Mouse (Mus musculus) forebrain, embryonic 11.5 days (tissue): ENCODE results near the gene Prr22. TPM values are rescaled to one million over a fixed set of nuclear protein-coding genes. Genes with fewer than 3 reads are reported as not detected.

Experiments
- ATAC-seq: fragments of 200-750 bp; cut with Nextera tagmentation; replicated peaks from 2 replicates; pipeline ENCODE4 v1.8.0; 2017; ENCODE audit warnings: moderate TSS enrichment; ENCODE audit not compliant: low FRiP score
- DNase-seq: peaks from one replicate; pipeline ENCODE4 v3.0.0-alpha.2; 2017; ENCODE audit warnings: low spot score
- H3K27ac ChIP-seq: fragments of 300-500 bp; sonication (generic); 2 replicates; pipeline ENCODE4 v1.5.1; 2014; ENCODE audit warnings: low read depth, low read length
- H3K27me3 ChIP-seq: fragments of 300-500 bp; sonication (generic); 2 replicates; pipeline ENCODE4 v1.6.1; 2014; ENCODE audit warnings: mild to moderate bottlenecking, low read length, mixed read lengths; ENCODE audit not compliant: control insufficient read depth, insufficient read depth
- H3K36me3 ChIP-seq: fragments of 300-500 bp; sonication (generic); 2 replicates; pipeline ENCODE4 v1.6.1; 2014; ENCODE audit warnings: mild to moderate bottlenecking, low read length, moderate library complexity, mixed read lengths; ENCODE audit not compliant: control insufficient read depth, insufficient read depth
- H3K4me1 ChIP-seq: fragments of 300-500 bp; sonication (generic); replicated peaks from 2 replicates; pipeline ENCODE4 v1.6.1; 2014; ENCODE audit warnings: low read length, mixed read lengths; ENCODE audit not compliant: control insufficient read depth, insufficient read depth
- H3K4me2 ChIP-seq: fragments of 300-500 bp; sonication (generic); 2 replicates; pipeline ENCODE4 v1.6.1; 2014; ENCODE audit warnings: low read depth, mild to moderate bottlenecking, low read length, moderate library complexity, mixed read lengths; ENCODE audit not compliant: severe bottlenecking
- H3K4me3 ChIP-seq: fragments of 300-500 bp; sonication (generic); 2 replicates; pipeline ENCODE4 v1.5.1; 2014; ENCODE audit warnings: low read depth, low read length
- H3K9ac ChIP-seq: fragments of 300-500 bp; sonication (generic); 2 replicates; pipeline ENCODE4 v1.6.1; 2014; ENCODE audit warnings: low read length
- H3K9me3 ChIP-seq: fragments of 300-500 bp; sonication (generic); 2 replicates; pipeline ENCODE4 v1.6.1; 2016; ENCODE audit warnings: low read length, mixed read lengths; ENCODE audit not compliant: control insufficient read depth
- WGBS: fragments of 180-500 bp; shearing (Covaris S2); extraction: QIAGEN DNeasy Blood & Tissue Kit; methylation state at CpG from one replicate; pipeline ENCODE4 v1.1.7; 2014; 5-methylcytosine and 5-hydroxymethylcytosine counted together
- polyA plus RNA-seq: library from polyadenylated mRNA; unstranded; fragments of >200 nt; fragmentation: Nextera tagmentation; extraction: Ambion mirVana; gene quantifications from 2 replicates; pipeline ENCODE4 v1.2.1, GENCODE M21; 2014

The Prr22 gene
- polyA plus RNA-seq, 1 experiment from 2014 or later: 1.3 TPM

DNA sequence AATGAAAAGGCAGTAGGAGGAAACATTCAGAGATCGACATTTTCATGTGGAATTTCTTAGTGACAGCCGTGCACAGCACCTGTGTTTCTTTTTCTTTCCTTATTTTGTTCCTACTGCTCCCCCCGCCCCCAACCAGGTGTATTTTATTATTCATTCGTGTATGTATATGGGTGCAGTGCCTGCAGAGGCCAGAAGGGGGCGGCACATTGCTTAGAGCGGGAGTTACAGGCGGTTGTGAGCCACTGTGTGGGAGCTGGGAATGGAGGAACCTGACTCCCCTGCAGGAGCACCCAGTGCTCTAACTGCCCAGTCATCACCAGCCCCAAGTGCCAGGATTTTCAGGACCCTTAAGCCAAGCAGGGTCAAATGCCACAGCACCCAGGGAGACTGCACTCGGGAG, 33.5 kb upstream of the Prr22 start:
- ATAC-seq (no peak), DNase-seq (no peak)
- H3K36me3 ChIP-seq: no peaks in the 10 kb centered on the region
- no peak overlapping the region for H3K9ac ChIP-seq
- 54% methylated on average over 8 of the region's 8 CpGs for WGBS
- H3K4me3 ChIP-seq: no peak overlapping the region
- no peaks in the 10 kb centered on the region for H3K9me3 ChIP-seq
- no peaks in the 10 kb centered on the region for H3K27me3 ChIP-seq
- no peaks in the 10 kb centered on the region for H3K4me1 ChIP-seq
- no peak overlapping the region for H3K4me2 ChIP-seq
- H3K27ac ChIP-seq: no peak overlapping the region

DNA sequence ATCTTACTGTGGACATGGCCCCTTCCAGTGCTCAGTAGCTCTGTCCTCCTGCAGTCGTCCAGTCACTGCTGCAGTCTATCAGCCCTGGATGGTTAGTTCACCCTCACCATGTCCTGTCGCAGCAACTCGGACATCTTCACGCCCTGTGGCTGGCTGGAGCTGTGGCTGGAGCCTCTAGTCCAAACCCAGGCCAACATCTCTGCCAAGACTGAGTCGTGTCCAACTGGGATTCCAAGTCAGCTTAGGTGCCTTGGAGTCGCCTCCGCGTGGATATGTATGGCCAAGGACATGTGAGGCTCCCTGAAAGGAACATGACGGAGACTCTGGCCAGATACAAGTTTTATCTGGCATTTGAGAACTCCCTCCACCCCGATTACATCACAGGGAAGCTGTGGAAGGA, 31.8 kb upstream of the Prr22 start:
- no peak overlapping the region for H3K4me2 ChIP-seq
- 80% methylated on average over 10 of the region's 10 CpGs for WGBS
- no peaks in the 10 kb centered on the region for H3K9me3 ChIP-seq
- H3K27ac ChIP-seq: no peak overlapping the region
- DNase-seq: no peak
- no peaks in the 10 kb centered on the region for H3K27me3 ChIP-seq
- H3K4me3 ChIP-seq: no peak overlapping the region
- H3K9ac ChIP-seq: no peak overlapping the region
- H3K4me1 ChIP-seq: no peaks in the 10 kb centered on the region
- H3K36me3 ChIP-seq: no peaks in the 10 kb centered on the region
- ATAC-seq: no peak

DNA sequence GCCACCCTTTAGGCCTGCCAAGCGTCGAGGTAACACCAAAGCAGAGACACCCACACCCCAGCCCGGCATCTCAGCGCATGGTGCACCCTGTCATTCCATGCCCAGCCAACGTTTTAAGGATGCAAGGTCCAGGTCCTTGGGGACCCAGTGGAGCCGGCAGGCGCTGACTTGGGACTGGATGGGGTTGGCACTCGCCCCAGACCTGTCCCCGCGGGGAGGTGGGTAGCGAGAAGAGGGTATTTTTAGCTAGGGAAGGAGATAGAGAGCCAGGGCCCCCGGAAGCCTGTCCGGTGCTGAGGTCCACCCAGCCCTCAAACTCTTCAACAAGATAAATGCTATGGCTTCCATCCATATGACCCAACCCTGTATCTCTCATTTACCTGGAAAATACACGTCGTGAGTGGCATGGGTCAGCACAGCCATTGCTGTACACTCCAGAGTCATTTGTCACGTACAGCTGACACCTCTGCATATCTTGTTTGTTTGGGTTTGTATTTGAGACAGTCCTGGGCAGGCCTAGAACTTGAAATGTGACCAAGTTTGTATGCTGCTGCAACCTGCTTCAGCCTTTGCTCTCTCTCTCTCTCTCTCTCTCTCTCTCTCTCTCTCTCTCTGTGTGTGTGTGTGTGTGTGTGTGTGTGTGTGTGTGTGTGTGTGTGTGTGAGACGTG, 29.8 kb upstream of the Prr22 start:
- no peak for ATAC-seq
- Histone ChIP-seq H3K4me1 (no peaks in the 10 kb centered on the region), H3K36me3 (no peaks in the 10 kb centered on the region)

DNA sequence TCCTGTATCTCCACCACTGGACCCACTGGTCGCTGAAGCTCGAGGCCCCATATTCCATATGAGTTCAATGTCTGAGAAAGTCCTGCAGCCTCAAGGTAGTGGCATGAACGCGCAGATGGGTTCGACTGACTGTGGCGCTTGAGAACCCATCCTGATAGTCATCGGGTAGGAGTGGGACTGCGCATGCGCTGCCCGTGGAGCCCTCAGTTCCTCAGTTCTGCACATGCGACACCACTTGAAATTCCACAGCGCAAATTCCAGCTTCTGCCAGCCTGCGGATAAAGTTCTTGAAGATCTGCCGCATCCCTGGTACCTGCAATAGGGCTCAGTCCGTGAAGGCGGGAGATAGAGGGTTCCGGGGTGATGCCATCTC, 29.3 kb upstream of the Prr22 start:
- 81% methylated on average over 17 of the region's 17 CpGs for WGBS
- no peak overlapping the region for H3K4me2 ChIP-seq
- no peaks in the 10 kb centered on the region for H3K27me3 ChIP-seq
- no peaks in the 10 kb centered on the region for H3K36me3 ChIP-seq
- no peak overlapping the region for H3K4me3 ChIP-seq
- no peak overlapping the region for H3K27ac ChIP-seq
- H3K9me3 ChIP-seq: no peaks in the 10 kb centered on the region
- no peaks in the 10 kb centered on the region for H3K4me1 ChIP-seq
- ATAC-seq (no peak), DNase-seq (no peak)
- H3K9ac ChIP-seq: no peak overlapping the region

More for the DNA sequence above, 29.8 kb upstream of the Prr22 start:
- WGBS: 86% methylated on average over 17 of the region's 17 CpGs
- DNase-seq: no peak
- no peaks in the 10 kb centered on the region for H3K9me3 ChIP-seq
- H3K4me2 ChIP-seq: no peak overlapping the region
- no peaks in the 10 kb centered on the region for H3K27me3 ChIP-seq
- no peak overlapping the region for H3K4me3 ChIP-seq
- no peak overlapping the region for H3K27ac ChIP-seq
- H3K9ac ChIP-seq: no peak overlapping the region

DNA sequence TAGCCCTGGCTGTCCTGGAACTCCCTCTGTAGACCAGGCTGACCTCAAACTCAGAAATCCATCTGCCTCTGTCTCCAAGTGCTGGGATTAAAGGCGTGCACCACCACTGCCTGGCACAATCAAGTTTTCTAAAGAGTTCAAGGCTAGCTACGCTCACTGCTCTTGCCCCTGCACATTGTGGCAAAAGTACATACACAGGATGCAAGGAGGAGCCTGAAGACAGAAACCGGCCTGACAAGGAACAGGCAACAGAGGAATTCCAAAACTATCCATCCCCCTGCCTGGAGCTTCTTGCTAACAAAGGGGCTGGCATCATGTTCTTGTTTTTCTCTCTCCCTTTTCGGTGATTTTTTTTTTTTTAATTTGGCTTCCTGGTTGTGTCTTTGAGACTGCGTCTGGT, 25.9 kb upstream of the Prr22 start:
- Histone ChIP-seq H3K4me3 (no peak overlapping the region), H3K9ac (no peak overlapping the region), H3K4me2 (no peak overlapping the region), H3K36me3 (no peaks in the 10 kb centered on the region), H3K27me3 (no peaks in the 10 kb centered on the region), H3K4me1 (no peaks in the 10 kb centered on the region), H3K9me3 (no peaks in the 10 kb centered on the region), H3K27ac (no peak overlapping the region)
- no peak for DNase-seq
- ATAC-seq: no peak
- WGBS: 70% methylated on average over 5 of the region's 5 CpGs

DNA sequence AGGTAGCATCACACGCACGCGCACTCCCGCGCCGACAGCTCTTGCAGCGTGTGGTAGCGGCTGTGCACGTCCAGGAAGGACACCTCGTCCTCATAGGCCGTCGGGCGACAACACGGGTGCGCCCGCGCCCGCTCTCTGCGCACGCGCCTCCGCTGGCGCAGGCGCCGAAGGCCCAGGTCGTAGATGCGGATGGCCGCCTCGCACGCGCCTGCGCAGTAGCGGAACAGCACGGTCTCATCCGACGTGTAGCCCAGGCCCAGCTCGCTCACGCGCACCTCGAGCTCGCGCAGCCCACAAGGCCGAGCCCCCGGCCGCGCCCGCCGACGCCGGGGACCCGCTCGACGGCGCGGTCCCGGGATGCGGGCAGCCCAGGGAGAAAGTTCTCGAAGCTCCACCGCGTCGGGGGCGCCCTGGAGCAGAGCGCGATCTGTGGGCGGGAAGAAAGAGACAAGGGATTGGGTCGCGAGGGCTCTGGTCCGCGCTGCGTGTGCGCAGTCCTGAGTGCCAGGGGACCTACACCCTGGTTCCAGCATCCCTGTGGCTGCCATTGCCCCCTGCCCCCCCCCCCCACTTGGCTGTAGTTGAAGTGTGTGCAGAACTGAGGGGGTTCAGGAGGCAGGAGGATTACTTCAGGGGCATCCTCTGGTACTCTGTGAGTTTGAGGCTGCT, 18.5 kb upstream of the Prr22 start:
- peak; percentile 81 for DNase-seq
- ATAC-seq: peak; percentile 71
- peaks cover 56% of the 10 kb centered on the region for H3K27me3 ChIP-seq
- peak overlapping the region; percentile 32 for H3K9ac ChIP-seq
- H3K4me2 ChIP-seq: peak overlapping the region; percentile 41; the same call in 1 of the 2 replicates
- no peak overlapping the region for H3K27ac ChIP-seq
- 25% methylated on average over 71 of the region's 71 CpGs for WGBS
- 0 out of 2 replicates have a peak, but pooled peaks cover 3% of the 10 kb centered on the region for H3K4me1 ChIP-seq
- H3K4me3 ChIP-seq: peak overlapping the region; percentile 16; the same call in 1 of the 2 replicates
- no peaks in the 10 kb centered on the region for H3K9me3 ChIP-seq
- H3K36me3 ChIP-seq: no peaks in the 10 kb centered on the region

DNA sequence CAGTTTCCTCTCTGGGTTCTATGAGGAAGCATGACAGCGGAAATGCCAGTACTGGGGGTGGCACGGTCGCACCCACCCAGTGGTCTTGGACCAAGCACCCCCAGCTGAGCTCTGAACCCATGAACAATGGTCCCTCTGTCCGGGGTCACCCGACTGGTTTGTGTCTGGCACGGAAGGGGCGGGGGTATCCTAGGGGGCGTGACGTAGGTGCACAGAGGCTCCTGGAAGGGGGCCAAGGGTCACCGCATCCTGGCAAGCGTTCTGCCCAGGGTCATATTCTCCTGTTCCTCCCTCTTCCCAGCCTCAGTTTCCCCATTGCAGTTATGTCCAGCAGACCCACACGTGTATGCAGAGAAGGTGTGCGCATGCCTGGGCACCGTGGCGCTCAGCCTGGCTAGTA, 16.6 kb upstream of the Prr22 start:
- Histone ChIP-seq H3K36me3 (no peaks in the 10 kb centered on the region), H3K4me1 (peaks cover 7% of the 10 kb centered on the region; the same call in 1 of the 2 replicates), H3K9ac (no peak overlapping the region), H3K27me3 (peaks cover 69% of the 10 kb centered on the region), H3K4me3 (no peak overlapping the region), H3K9me3 (no peaks in the 10 kb centered on the region), H3K4me2 (no peak overlapping the region), H3K27ac (no peak overlapping the region)
- DNase-seq: no peak
- no peak for ATAC-seq
- WGBS: 21% methylated on average over 15 of the region's 15 CpGs

DNA sequence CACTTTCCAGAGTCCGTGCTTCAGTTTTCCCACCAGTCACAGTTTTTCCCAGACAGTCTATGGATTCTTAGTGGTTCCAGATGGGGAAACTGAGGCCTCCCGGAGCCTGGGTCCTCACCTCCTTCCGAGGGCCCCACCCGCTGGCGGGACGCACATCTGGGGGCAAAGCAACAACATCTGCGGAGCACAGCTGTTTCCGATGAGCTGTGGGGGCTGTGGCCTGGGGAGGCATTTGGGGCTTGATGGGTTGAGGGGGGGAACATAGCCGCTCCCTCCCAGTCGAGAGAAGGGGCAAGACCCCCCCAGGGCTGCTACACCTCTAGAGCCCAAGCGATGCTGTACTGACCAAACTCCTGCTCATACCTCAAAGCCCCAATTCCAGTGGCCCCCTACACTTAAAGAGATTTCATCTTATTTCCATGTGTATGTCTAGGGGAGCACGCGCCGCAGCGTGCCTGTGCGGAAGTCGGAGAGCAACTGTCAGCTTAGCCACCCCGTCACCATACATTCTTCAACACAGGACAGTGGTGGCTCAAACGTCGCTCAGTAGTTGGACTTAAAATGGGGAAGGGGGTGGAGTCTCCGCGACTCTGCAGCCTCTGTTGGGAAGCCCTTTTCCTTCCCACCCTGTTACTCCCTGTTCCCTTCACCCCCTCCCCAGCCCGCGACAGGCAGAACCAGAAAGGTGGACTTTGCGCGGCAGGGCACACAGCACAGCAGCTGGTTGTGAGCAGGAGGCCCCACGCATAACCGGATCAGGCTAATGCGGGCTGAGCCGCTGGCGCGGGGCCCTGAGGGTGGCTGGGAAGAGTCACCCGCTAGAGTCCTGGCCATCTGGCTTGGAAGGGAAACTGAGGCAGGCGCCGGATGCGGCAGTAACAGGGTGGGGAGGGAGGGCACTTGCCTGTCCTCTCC, 15.5 kb upstream of the Prr22 start:
- no peak overlapping the region for H3K27ac ChIP-seq
- H3K4me3 ChIP-seq: no peak overlapping the region
- no peak overlapping the region for H3K4me2 ChIP-seq
- ATAC-seq (no peak), DNase-seq (peak; percentile 62)
- no peaks in the 10 kb centered on the region for H3K36me3 ChIP-seq
- WGBS: 16% methylated on average over 36 of the region's 36 CpGs
- H3K4me1 ChIP-seq: peaks cover 7% of the 10 kb centered on the region; the same call in 1 of the 2 replicates
- H3K9ac ChIP-seq: no peak overlapping the region
- peaks cover 69% of the 10 kb centered on the region for H3K27me3 ChIP-seq
- H3K9me3 ChIP-seq: no peaks in the 10 kb centered on the region
